Mouse (Mus musculus) forebrain, embryonic 16.5 days (tissue): Measurements from ENCODE around the gene Pxmp2. TPM values are rescaled to one million over a fixed set of nuclear protein-coding genes. Genes with fewer than 3 reads are reported as not detected.

ENCODE experiments used
- ATAC-seq: fragments of 200-750 bp; cut with Nextera tagmentation; 2 replicates; pipeline ENCODE4 v1.8.0; 2017; ENCODE audit warnings: mild to moderate bottlenecking, moderate library complexity
- H3K27ac ChIP-seq: fragments of 300-500 bp; sonication (generic); 2 replicates; pipeline ENCODE4 v1.5.1; 2014; ENCODE audit warnings: low read length, control low read depth
- H3K27me3 ChIP-seq: fragments of 300-500 bp; sonication (generic); replicated peaks from 2 replicates; pipeline ENCODE4 v1.6.1; 2014; ENCODE audit warnings: low read length; ENCODE audit not compliant: control insufficient read depth, insufficient read depth
- H3K36me3 ChIP-seq: fragments of 300-500 bp; sonication (generic); 2 replicates; pipeline ENCODE4 v1.6.1; 2014; ENCODE audit not compliant: control insufficient read depth, insufficient read depth
- H3K4me1 ChIP-seq: fragments of 300-500 bp; sonication (generic); replicated peaks from 2 replicates; pipeline ENCODE4 v1.6.1; 2014; ENCODE audit warnings: low read length; ENCODE audit not compliant: control insufficient read depth, insufficient read depth
- H3K4me2 ChIP-seq: fragments of 300-500 bp; sonication (generic); 2 replicates; pipeline ENCODE4 v1.6.1; 2014; ENCODE audit warnings: mild to moderate bottlenecking, low read length, control low read depth
- H3K4me3 ChIP-seq: fragments of 300-500 bp; sonication (generic); replicated peaks from 2 replicates; pipeline ENCODE4 v1.5.1; 2014; ENCODE audit warnings: mild to moderate bottlenecking, low read length, control low read depth
- H3K9ac ChIP-seq: fragments of 300-500 bp; sonication (generic); replicated peaks from 2 replicates; pipeline ENCODE4 v1.6.1; 2014; ENCODE audit warnings: low read depth, low read length, control low read depth
- H3K9me3 ChIP-seq: fragments of 300-500 bp; sonication (generic); 2 replicates; pipeline ENCODE4 v1.6.1; 2016; ENCODE audit warnings: low read length; ENCODE audit not compliant: control insufficient read depth
- WGBS: fragments of 180-500 bp; shearing (Covaris S2); extraction: QIAGEN DNeasy Blood & Tissue Kit; methylation state at CpG from one replicate; pipeline ENCODE4 v1.1.7; 2014; 5-methylcytosine and 5-hydroxymethylcytosine counted together
- polyA plus RNA-seq: library from polyadenylated mRNA; unstranded; fragments of >200 nt; fragmentation: Nextera tagmentation; extraction: Ambion mirVana; gene quantifications from 2 replicates; pipeline ENCODE4 v1.2.1, GENCODE M21; 2015

The Pxmp2 gene
- polyA plus RNA-seq, 1 experiment from 2014 or later, result 5.3 TPM

DNA sequence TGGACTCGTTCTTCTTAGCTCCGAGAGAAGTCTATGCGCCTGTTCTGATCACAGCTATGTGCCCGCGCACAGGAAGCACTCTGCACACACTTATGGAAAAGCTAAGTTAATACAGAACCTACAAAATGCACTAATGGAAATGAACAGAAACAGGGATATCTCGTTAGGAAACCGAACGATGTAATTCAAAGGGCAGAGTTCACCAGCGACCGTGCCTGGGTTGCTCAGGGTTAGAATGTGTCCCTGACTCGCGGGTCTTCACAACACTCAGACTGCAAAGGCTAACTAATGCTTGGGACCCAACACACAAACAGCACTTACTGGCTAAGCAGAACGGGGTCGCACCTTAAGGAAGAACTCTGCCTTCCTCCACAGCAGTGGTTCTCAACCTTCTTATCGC is 830 bp downstream of the Pxmp2 start:
- H3K27ac ChIP-seq, result no peak overlapping the region
- peak overlapping the region; percentile 96 for H3K4me2 ChIP-seq
- no peaks in the 10 kb centered on the region for H3K9me3 ChIP-seq
- H3K4me1 ChIP-seq, result peaks cover 10% of the 10 kb centered on the region
- WGBS, result 6% methylated on average over 15 of the region's 15 CpGs
- peak overlapping the region; percentile 83 for H3K4me3 ChIP-seq
- H3K27me3 ChIP-seq, result peaks cover 6% of the 10 kb centered on the region; the same call in 1 of the 2 replicates
- H3K9ac ChIP-seq, result no peak overlapping the region
- ATAC-seq, result no peak
- no peaks in the 10 kb centered on the region for H3K36me3 ChIP-seq

DNA sequence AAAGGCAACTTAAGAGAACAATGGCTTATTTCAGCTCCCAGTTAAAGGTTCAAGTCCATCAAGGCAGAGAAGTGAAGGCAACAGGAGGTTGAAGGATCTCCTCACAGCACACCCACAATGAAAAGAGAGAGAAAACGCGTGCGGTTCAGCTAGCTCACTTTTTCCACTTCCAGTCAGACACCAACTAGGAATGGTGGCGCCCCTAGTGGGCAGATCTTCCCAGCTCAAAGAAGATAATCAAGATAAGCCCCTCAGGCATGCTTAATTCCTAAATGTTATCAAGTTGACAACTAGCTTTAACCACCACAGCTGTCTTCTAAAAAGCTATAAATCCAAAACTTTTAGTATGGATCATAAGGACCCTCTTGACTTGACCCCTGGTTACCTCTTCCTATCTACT is 1.4 kb downstream of the Pxmp2 start:
- 6% methylated on average over 4 of the region's 4 CpGs for WGBS
- ATAC-seq, result no peak

DNA sequence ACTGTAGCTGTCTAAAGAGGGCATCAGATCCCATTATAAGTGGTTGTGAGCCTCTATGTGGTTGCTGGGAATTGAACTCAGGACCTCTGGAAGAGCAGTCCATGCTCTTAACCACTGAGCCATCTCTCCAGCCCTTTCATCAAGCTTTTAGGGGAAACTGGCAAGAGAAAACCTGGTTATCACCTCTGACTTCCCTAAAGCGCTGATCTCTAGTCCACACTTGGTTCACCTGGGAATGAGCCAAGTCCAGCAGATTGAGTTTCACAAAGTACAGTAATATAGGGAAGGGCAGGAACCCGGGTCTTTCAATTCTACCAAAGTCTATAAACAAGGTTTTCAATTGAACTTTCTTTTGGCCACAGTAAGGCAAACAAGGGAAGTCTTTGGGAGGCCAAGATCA is 4.0 kb downstream of the Pxmp2 start:
- no peaks in the 10 kb centered on the region for H3K36me3 ChIP-seq
- H3K4me2 ChIP-seq, result no peak overlapping the region
- WGBS, result 90% methylated on average over 2 of the region's 2 CpGs

More for the DNA sequence above, 1.4 kb downstream of the Pxmp2 start:
- no peak overlapping the region for H3K4me2 ChIP-seq
- H3K4me1 ChIP-seq, result peaks cover 10% of the 10 kb centered on the region
- H3K27me3 ChIP-seq, result peaks cover 6% of the 10 kb centered on the region; the same call in 1 of the 2 replicates
- H3K9ac ChIP-seq, result no peak overlapping the region
- no peak overlapping the region for H3K27ac ChIP-seq
- no peak overlapping the region for H3K4me3 ChIP-seq
- no peaks in the 10 kb centered on the region for H3K36me3 ChIP-seq
- no peaks in the 10 kb centered on the region for H3K9me3 ChIP-seq

DNA sequence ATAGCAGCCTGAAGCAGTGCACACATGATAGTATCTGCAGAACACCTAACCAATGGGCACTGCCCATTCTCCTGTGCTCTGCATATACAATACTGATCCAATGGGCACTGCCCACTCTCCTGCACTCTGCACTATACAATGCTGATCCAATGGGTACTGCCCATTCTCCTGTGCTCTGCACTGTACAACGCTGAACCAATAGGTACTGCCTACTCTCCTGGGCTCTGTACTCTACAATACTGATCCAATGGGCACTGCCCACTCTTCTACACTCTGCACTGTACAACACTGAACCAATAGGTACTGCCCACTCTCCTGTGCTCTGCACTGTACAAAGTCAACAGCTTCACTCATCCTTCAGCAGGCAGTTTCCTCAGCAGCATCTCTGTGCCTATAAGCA is 9.1 kb downstream of the Pxmp2 start:
- Histone ChIP-seq H3K27ac (no peak overlapping the region), H3K9me3 (no peaks in the 10 kb centered on the region), H3K4me1 (no peaks in the 10 kb centered on the region), H3K27me3 (no peaks in the 10 kb centered on the region), H3K36me3 (no peaks in the 10 kb centered on the region), H3K9ac (no peak overlapping the region), H3K4me2 (no peak overlapping the region), H3K4me3 (no peak overlapping the region)
- WGBS, result 100% methylated on average over 1 of the region's 1 CpGs
- no peak for ATAC-seq

More for the DNA sequence above, 4.0 kb downstream of the Pxmp2 start:
- no peaks in the 10 kb centered on the region for H3K9me3 ChIP-seq
- no peak overlapping the region for H3K27ac ChIP-seq
- no peak for ATAC-seq
- H3K9ac ChIP-seq, result no peak overlapping the region
- H3K27me3 ChIP-seq, result peaks cover 6% of the 10 kb centered on the region; the same call in 1 of the 2 replicates
- peaks cover 10% of the 10 kb centered on the region for H3K4me1 ChIP-seq
- no peak overlapping the region for H3K4me3 ChIP-seq

GRCm38 (mm10) chr5:110276391-110276790 is 9.6 kb downstream of the Pxmp2 start:
- 80% methylated on average over 2 of the region's 2 CpGs for WGBS
- Histone ChIP-seq H3K27me3 (no peaks in the 10 kb centered on the region), H3K36me3 (no peaks in the 10 kb centered on the region), H3K4me3 (no peak overlapping the region), H3K9ac (no peak overlapping the region), H3K4me2 (no peak overlapping the region), H3K4me1 (no peaks in the 10 kb centered on the region), H3K27ac (no peak overlapping the region), H3K9me3 (no peaks in the 10 kb centered on the region)
- no peak for ATAC-seq

DNA sequence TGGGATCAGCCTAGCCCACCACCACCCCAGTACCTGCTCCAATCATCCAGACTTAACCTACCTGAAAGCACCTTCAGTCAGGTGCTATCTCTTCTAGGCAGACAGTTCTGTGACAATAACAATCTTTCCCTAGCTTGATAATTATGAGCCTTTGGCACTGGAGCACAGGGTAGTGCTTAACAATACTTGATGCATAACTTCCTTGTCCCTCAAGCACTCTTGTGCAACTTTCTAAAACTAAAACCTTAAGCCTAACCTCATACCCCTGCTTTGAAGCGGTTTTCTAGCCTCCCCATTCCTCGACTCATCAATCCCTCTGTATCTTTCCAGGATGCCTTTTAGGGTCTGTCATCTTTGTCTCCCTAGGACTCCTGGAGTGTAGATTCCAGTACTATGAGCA is 11.1 kb downstream of the Pxmp2 start:
- H3K4me2 ChIP-seq, result no peak overlapping the region
- no peak for ATAC-seq
- no peaks in the 10 kb centered on the region for H3K4me1 ChIP-seq
- WGBS, result 67% methylated on average over 2 of the region's 2 CpGs
- no peaks in the 10 kb centered on the region for H3K27me3 ChIP-seq
- no peak overlapping the region for H3K9ac ChIP-seq
- H3K36me3 ChIP-seq, result no peaks in the 10 kb centered on the region
- H3K4me3 ChIP-seq, result no peak overlapping the region
- no peak overlapping the region for H3K27ac ChIP-seq
- H3K9me3 ChIP-seq, result no peaks in the 10 kb centered on the region

DNA sequence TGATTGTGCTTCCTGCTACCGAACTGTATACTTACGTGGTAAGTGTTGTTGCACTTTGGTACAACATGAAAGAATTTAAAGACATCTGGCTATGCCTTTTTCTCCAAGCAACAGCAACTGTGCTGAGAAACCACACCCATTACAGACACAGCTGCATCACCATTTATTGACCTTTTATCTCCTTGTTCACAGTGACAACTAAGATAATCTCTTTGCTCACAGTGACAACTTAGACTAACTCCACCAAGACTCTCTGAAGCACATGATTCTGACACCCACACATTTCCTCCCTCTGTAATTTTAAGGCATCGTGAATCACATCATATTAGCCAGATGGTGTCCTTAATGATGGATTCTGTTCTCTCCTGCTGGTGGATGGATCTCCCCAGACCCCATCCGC is 11.8 kb downstream of the Pxmp2 start:
- Histone ChIP-seq H3K4me3 (no peak overlapping the region), H3K9me3 (no peaks in the 10 kb centered on the region), H3K4me2 (no peak overlapping the region), H3K27me3 (no peaks in the 10 kb centered on the region), H3K4me1 (peaks cover under 1% of the 10 kb centered on the region), H3K36me3 (no peaks in the 10 kb centered on the region), H3K27ac (no peak overlapping the region), H3K9ac (no peak overlapping the region)
- no peak for ATAC-seq
- 87% methylated on average over 4 of the region's 4 CpGs for WGBS

DNA sequence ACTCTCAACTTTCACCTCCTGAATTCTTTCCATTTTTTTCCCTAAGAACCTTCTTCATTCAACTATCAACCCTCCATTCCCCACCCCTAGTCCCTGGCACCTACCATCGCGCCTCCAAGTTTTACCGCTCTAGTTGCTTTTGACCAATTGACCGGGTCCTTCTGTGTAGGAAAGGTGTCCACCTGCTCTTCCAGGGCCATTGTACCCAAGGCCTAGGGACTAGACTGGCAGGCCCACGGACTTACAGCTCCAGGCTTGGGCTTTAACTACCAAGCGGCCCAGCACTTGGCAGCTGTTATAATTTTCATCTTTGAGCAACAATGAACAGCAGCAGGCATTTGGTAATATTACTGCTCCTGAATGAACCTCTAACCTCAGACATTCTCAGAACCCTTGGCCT is 15.7 kb downstream of the Pxmp2 start:
- H3K9ac ChIP-seq, result no peak overlapping the region
- H3K4me3 ChIP-seq, result no peak overlapping the region
- ATAC-seq, result no peak
- H3K4me2 ChIP-seq, result no peak overlapping the region
- no peaks in the 10 kb centered on the region for H3K9me3 ChIP-seq
- H3K36me3 ChIP-seq, result peaks cover 14% of the 10 kb centered on the region
- H3K27me3 ChIP-seq, result no peaks in the 10 kb centered on the region
- WGBS, result 93% methylated on average over 6 of the region's 6 CpGs
- H3K27ac ChIP-seq, result no peak overlapping the region
- peaks cover 12% of the 10 kb centered on the region for H3K4me1 ChIP-seq

- peak within 1 kb of the TSS; percentile 88 for H3K9ac ChIP-seq
- H3K4me3 ChIP-seq, result peak within 1 kb of the TSS; percentile 67
- H3K36me3 ChIP-seq, result peaks cover 22% of the 10 kb centered on the region
- H3K27ac ChIP-seq, result peak within 1 kb of the TSS; percentile 54; the same call in 1 of the 2 replicates
- H3K4me2 ChIP-seq, result peak within 1 kb of the TSS; percentile 90
- no peaks in the 10 kb centered on the region for H3K9me3 ChIP-seq
- ATAC-seq, result peak; percentile 87
- under 1% methylated on average over 65 of the region's 66 CpGs for WGBS
- H3K4me1 ChIP-seq, result peaks cover 12% of the 10 kb centered on the region
- no peaks in the 10 kb centered on the region for H3K27me3 ChIP-seq
These were observed 16.6 kb downstream of the Pxmp2 start, which contains the start of gene Pgam5 for GRCm38 (mm10) chr5:110269141-110270101. Pgam5 (minus strand) TSS chr5:110269913.
